Mouse (Mus musculus) gastrocnemius, postnatal 10 days (tissue): Measurements from ENCODE around the gene Srbd1. TPM values are rescaled to one million over a fixed set of nuclear protein-coding genes. Genes with fewer than 3 reads are reported as not detected.

ENCODE experiments used
- DNase-seq: peaks from one replicate; pipeline ENCODE4 v3.0.0; 2021; ENCODE audit warnings: mixed read lengths
- long read RNA-seq, 2 experiments: library from polyadenylated mRNA; stranded (forward); transcript quantifications; one replicate each; pipeline ENCODE4 v2.0.0; 2021
- total RNA-seq, 2 experiments: library from RNA; stranded (reverse); gene quantifications; 2 replicates each; pipeline ENCODE4 v1.2.3; 2021

Srbd1 gene
- 10 to 100 TPM in 1 of 2 experiments, 1 to 10 TPM in 1; 9.4 to 11.0 TPM for total RNA-seq
- long read RNA-seq, experiment 1, transcript Srbd1-201 (21 exons, 3,530 nt), result major isoform, 7 of 11 reads
- long read RNA-seq, experiment 1, partial matches to known transcripts, result 1 of 11 reads
- long read RNA-seq, experiment 1, other reads (novel, unspliced or antisense), result 3 of 11 reads
- long read RNA-seq, experiment 2, transcript Srbd1-201 (21 exons, 3,530 nt), result major isoform, 7 of 9 reads
- long read RNA-seq, experiment 2, partial matches to known transcripts, result 0 of 9 reads
- long read RNA-seq, experiment 2, other reads (novel, unspliced or antisense), result 2 of 9 reads

DNA sequence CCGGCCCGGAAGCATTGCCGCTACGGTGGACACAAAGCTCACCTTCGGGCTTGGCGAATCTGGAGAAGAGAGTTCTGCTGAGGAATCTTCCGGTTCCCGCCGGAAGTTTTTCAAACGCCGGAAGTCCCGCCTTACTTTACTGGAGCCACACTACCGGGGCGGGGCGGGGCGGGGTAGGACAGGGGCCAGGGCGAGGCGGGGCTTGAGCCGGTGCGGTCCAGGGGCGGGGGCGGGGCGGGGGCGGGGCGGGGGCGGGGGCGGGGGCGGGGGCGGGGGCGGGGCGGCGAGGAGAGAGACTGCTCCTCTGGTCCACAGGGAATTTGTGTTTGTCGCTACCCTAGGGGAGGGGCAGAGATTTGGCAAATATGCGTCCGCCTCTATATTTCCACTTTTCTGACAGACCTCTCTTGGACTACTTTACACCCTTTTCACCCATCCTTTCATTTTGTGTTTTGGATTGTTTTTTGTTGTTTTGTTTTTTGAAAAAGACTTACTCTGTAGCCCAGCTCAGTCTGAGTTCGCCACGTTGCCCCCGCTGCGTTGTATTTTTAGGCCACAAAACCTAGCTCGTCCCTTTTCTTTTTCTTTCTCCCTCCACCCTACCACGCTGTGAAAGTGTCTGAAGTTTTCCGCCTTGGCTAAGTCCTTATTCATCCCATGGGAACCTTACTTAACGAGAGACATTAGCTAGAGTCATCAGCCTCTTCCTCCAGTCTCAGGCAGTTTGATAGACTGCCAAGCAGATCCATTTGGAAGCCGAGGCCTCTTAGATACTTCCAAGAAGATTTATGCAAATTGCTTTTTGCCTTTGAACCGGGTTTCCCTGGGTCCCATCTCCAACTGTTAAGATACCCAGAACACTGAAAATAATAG lies at the start of gene Srbd1:
Gene Srbd1 (minus strand): TSS at position 97 of the 873 bp plus-strand sequence.
- DNase-seq, result peak; percentile 95

DNA sequence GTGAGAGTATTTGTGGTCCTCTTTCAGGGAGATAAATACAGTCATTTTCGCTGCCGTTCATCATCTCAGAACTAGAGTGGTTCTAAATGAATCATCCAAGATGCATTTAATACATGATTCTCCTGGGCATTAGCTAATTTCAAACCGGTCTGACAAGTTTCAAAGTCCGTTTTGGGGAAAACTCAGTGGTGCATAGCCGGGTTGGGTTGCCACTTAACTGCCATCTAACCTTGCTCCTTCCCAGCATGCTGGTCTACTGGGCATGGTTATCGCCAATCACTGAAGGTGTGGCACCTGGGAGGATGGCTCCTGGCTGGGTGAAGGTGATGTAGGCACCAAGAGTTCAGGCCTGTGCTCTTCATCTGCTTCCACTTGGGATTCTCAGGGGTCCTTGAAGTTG lies 49.0 kb upstream of the Srbd1 start:
- DNase-seq, result no peak

DNA sequence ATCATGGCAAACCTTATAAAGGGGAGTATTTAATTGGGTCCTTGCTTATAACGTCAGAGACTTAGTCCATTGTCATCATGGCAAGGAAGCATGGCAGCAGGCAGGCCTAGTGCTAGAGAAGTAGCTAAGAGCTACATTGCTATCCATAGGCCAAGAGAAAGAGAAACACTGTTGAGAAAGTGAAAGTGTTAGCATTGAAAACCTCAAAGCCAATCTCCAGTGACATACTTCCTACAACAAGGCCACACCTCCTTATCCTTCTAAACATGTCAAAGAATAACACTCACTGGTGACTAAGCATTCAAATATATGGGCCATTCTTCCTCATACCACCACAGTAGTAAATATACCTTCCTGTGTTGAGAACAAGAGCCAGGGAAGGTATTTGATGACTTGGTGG lies 42.8 kb upstream of the Srbd1 start:
- DNase-seq, result no peak

DNA sequence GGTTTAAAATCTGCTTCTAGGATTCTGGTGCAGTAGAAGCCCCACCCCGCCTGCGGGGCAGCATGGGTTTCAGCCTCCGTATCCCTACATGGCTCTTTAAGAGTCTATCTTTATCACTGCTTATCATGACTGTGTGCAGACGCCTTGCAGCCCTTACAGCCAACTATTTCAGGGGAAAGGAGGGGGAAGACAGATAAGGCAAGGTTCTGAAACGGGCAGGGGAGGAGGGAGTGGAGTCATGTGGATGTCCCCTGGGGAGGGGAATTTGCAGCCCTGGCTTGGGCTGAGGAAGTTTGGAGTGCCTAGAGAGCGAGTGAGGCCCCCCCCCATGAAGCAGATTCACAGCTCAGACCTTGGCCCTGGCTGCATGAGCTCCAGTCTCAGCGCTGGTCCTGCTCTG lies 40.6 kb upstream of the Srbd1 start:
- DNase-seq, result no peak

DNA sequence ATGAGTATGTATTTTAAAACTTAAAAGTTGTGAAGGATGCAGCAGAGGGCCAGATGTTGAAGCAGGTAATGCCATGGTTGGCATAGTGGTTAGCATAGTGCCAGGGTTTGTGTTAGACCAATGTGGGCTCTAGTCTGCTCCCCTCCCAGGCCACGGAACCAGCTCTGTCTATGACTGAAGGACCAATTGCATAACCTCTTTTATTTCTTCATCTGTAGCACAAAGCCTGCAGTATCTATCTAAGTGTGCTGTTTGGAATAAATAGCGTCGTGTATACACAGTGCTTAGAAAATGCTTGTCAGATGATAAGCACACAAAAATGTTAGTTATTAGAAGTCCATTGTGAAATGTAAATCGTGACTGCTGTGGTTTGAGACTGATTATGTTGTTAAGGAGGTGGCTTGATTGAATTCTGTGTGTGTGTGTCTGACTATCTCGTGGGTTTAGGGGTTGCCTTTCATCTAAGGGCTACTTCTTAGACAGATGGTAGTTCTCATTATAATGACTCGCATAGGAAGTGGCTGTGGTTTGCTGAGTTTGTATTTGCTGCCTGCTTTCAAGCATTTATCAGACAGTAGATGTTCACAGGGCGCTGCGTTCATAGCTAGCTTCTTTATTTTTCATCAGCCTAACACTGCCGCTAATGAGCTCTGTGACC lies 39.7 kb upstream of the Srbd1 start:
- DNase-seq, result no peak

GRCm38 (mm10) chr17:86183788-86184187 lies 38.8 kb upstream of the Srbd1 start:
- DNase-seq, result no peak

DNA sequence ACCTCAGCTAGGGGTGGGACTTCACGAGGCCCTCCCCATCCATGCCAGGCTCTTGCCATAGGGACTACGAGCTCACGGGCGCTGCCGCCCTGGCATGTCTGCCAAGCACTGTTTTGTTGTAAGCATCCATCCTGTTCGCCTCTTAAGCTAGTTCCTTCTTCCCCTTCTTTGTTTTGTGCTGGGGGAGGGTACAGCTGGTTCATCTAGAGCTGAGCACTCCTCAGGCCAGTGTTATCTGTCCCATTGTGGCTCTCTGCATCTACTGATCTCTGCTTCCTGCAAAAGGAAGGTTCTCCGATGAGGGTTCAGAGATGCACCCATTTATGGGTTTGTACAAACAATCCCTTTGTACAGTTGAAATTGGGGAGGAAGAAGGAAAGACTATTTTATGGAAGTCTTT lies 31.7 kb upstream of the Srbd1 start:
- DNase-seq, result no peak

DNA sequence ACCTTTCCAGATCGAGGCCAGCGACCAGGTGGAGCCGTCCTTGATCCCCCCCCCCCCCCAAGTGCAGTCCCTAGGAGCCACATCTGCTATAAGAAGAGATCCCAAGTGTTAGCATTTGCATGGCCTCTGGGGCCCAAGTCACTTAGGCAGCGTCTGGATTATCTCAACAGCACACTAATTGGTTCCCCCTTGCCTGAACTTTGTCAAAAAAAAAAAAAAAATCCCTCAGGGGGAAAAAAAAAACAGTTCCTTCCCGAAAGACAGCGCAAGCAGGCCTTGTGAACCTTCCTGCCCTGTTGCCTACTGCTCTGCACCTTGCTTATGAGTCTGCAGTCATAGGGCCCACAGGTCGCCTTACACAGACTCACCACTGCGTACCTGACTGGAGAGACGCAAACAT lies 30.5 kb upstream of the Srbd1 start:
- DNase-seq, result no peak

DNA sequence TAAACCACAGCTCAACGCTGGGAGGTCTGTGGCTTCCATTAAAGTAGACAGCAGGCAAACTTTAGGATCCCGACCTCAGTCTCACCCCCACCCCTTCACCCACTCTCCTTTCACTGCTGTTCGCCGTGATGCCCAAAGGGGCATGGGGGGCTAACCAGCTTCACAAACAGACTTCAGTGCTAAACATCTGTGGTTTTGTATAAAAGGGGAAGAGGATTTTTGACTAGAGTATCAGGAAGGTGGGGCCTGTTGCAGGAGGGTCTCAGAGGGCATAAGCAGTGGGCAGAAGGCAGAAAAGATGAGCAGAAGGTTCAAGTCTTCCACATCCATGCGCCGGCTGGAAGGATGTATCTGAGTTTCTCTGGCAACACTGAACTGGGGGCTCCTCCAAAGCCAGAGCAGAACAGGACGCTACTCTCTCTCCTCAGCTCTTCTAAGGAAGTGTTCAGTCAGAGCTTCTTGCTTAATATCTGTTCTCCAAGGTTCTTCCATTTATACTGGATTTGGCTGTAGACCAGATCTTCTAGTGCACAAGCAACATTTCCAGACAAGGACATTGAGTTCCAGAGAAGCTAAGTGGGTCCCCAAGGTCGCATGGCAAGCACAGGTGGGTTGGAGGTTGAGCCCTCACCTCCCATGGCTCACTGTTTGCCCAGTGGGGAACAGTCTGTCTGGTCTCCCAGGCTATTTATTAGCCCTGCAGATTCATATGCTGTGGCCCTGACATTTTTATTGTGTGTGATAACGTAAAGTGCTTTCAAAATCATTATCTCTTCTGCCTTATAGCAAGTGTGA lies 25.4 kb upstream of the Srbd1 start:
- DNase-seq, result no peak

DNA sequence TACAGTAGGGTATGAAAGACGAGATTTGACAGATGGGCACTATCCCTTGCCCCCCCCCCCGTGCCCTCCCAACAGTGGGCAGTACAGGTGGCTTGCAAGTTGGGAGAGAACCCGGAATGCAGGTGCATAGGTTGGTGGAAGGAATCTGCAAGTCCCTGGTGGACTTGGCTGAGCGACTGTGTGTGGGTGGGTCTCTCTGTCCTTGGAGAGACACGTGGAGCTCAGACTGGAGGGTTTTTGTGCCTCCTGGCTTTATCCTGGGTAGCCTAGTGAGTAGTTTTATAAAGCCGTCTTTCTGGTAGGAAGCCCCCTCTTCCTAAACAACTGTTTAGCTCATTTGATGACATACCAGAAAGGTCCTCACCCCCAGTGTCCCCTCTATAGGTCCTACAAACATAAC lies 24.1 kb upstream of the Srbd1 start:
- DNase-seq, result no peak

GRCm38 (mm10) chr17:86168231-86168981 lies 23.4 kb upstream of the Srbd1 start:
- DNase-seq, result peak; percentile 39

DNA sequence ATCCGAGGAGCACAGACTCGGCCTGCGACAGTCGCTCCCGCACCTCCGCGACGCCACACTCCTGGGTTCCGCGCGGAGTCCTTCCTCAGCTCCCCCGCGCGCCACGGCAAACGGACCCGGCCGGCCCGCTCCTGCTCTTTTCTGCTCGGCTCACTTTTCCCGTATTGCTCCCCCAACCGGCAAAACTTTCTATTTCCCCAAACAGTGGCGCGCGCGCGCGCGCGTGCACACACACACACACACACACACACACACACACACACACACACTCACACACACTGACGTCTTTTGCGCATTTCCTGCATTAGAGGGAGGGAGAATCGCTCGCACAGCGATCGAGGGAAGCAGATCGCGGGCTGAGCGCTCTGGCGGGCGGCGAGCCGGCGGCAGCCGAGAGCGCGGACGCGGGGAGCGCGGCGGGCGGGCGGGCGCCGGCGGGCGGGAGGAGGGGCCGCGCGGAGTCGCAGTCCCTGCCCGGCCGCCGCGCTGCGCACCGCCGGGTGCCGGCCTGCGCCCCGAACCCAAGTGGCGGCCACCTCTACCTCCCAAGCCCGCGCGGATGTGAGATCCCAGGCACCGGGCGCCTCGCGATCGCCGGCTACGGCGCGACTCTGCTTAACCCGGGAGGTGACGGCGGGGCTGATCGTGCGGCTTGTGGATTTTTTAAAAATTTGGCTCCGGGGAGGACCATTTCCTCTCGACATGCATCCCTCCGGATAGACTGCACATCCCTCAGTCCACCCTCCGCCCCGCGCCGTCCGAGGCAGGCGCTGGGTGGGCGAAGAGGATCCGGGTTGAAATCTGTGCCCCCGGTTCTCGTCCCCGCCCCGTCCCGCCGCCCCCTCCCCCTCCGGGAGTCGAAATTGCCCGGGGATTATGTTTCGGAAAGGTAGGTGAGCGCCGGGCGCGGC lies 22.6 kb upstream of the Srbd1 start, which contains the start of gene Prkce:
Gene Prkce (plus strand): TSS at position 466 of the 911 bp plus-strand sequence.
- peak; percentile 84 for DNase-seq

- DNase-seq, result peak; percentile 86
These were observed 21.8 kb upstream of the Srbd1 start for GRCm38 (mm10) chr17:86166567-86167319.

- no peak for DNase-seq
These were observed 21.1 kb upstream of the Srbd1 start for GRCm38 (mm10) chr17:86166051-86166566.

- no peak for DNase-seq
These were observed 19.4 kb upstream of the Srbd1 start for GRCm38 (mm10) chr17:86164416-86164815.

DNA sequence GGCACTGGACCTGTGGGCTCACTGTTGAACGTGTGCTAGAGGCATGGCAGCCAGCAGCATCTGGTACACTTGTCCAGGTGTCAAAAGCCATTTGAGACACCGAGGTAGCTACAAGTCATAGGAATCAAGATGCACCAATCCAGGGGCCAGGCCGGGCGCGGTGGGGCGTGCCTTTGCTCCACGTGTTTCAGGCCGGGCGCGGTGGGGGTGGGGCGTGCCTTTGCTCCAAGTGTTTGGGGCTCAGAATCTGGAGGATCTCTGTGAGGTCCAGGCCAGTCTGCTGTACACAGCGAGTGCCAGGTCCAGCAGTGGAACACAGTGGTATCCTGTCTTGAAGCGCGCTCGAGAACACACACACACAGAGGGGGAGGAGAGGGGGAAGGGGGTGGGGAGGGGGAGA lies 17.7 kb upstream of the Srbd1 start:
- DNase-seq, result peak; percentile 16

GRCm38 (mm10) chr17:86156999-86157398 lies 12.0 kb upstream of the Srbd1 start:
- DNase-seq, result no peak

GRCm38 (mm10) chr17:86150867-86151348 lies 5.9 kb upstream of the Srbd1 start:
- DNase-seq, result peak; percentile 31

GRCm38 (mm10) chr17:86149726-86150125 lies 4.8 kb upstream of the Srbd1 start:
- DNase-seq, result no peak
